Mouse (Mus musculus) intestine, embryonic 16.5 days (tissue): ENCODE data around the gene Chchd1. TPM values are rescaled to one million over a fixed set of nuclear protein-coding genes. Genes with fewer than 3 reads are reported as not detected.

Source experiments
- ATAC-seq: fragments of 200-750 bp; cut with Nextera tagmentation; 2 replicates; pipeline ENCODE4 v1.8.0; 2017; ENCODE audit warnings: moderate TSS enrichment, moderate library complexity
- H3K27ac ChIP-seq: fragments of 300-500 bp; sonication (generic); 2 replicates; pipeline ENCODE4 v1.5.1; 2014; ENCODE audit warnings: mild to moderate bottlenecking, low read length
- H3K27me3 ChIP-seq: fragments of 300-500 bp; sonication (generic); replicated peaks from 2 replicates; pipeline ENCODE4 v1.6.1; 2014; ENCODE audit warnings: low read length, control low read depth, mixed read lengths; ENCODE audit not compliant: control insufficient read depth, insufficient read depth
- H3K36me3 ChIP-seq: fragments of 300-500 bp; sonication (generic); 2 replicates; pipeline ENCODE4 v1.6.1; 2014; ENCODE audit warnings: low read length, control low read depth; ENCODE audit not compliant: control insufficient read depth, insufficient read depth
- H3K4me1 ChIP-seq: fragments of 300-500 bp; sonication (generic); 2 replicates; pipeline ENCODE4 v1.6.1; 2014; ENCODE audit warnings: low read length, control low read depth, mixed read lengths; ENCODE audit not compliant: control insufficient read depth, insufficient read depth
- H3K4me2 ChIP-seq: fragments of 300-500 bp; sonication (generic); 2 replicates; pipeline ENCODE4 v1.6.1; 2014; ENCODE audit warnings: low read depth, low read length, control low read depth
- H3K4me3 ChIP-seq: fragments of 300-500 bp; sonication (generic); 2 replicates; pipeline ENCODE4 v1.5.1; 2014; ENCODE audit warnings: mild to moderate bottlenecking, low read length
- H3K9ac ChIP-seq: fragments of 300-500 bp; sonication (generic); 2 replicates; pipeline ENCODE4 v1.6.1; 2014; ENCODE audit warnings: low read depth, low read length
- H3K9me3 ChIP-seq: fragments of 300-500 bp; sonication (generic); 2 replicates; pipeline ENCODE4 v1.6.1; 2016; ENCODE audit warnings: low read length, control low read depth; ENCODE audit not compliant: control insufficient read depth
- WGBS: fragments of 180-500 bp; shearing (Covaris S2); extraction: QIAGEN DNeasy Blood & Tissue Kit; methylation state at CpG from one replicate; pipeline ENCODE4 v1.1.7; 2014; 5-methylcytosine and 5-hydroxymethylcytosine counted together
- polyA plus RNA-seq: library from polyadenylated mRNA; unstranded; fragments of >200 nt; fragmentation: Nextera tagmentation; extraction: Ambion mirVana; gene quantifications from 2 replicates; pipeline ENCODE4 v1.2.1, GENCODE M21; 2015

Chchd1 gene
- polyA plus RNA-seq, 1 experiment from 2014 or later: 190 TPM

GRCm38 (mm10) chr14:20677906-20678305 is 24.9 kb upstream of the Chchd1 start:
- no peak for ATAC-seq
- no peak overlapping the region for H3K4me2 ChIP-seq
- no peak overlapping the region for H3K27ac ChIP-seq
- no peak overlapping the region for H3K4me3 ChIP-seq
- no peaks in the 10 kb centered on the region for H3K9me3 ChIP-seq
- peaks cover 20% of the 10 kb centered on the region for H3K36me3 ChIP-seq
- H3K27me3 ChIP-seq: no peaks in the 10 kb centered on the region
- 90% methylated on average over 4 of the region's 4 CpGs for WGBS
- no peak overlapping the region for H3K9ac ChIP-seq
- peaks cover 10% of the 10 kb centered on the region; the same call in 1 of the 2 replicates for H3K4me1 ChIP-seq

GRCm38 (mm10) chr14:20681742-20682141 is 21.1 kb upstream of the Chchd1 start:
- no peaks in the 10 kb centered on the region for H3K4me1 ChIP-seq
- no peak overlapping the region for H3K4me2 ChIP-seq
- no peak overlapping the region for H3K4me3 ChIP-seq
- no peak for ATAC-seq
- H3K9me3 ChIP-seq: no peaks in the 10 kb centered on the region
- WGBS: 92% methylated on average over 2 of the region's 2 CpGs
- peaks cover 42% of the 10 kb centered on the region for H3K36me3 ChIP-seq
- H3K27ac ChIP-seq: no peak overlapping the region
- H3K27me3 ChIP-seq: no peaks in the 10 kb centered on the region
- no peak overlapping the region for H3K9ac ChIP-seq

GRCm38 (mm10) chr14:20682498-20682897 is 20.3 kb upstream of the Chchd1 start:
- ATAC-seq: no peak
- Histone ChIP-seq H3K36me3 (peaks cover 45% of the 10 kb centered on the region), H3K27me3 (no peaks in the 10 kb centered on the region), H3K4me1 (no peaks in the 10 kb centered on the region), H3K4me2 (no peak overlapping the region), H3K27ac (no peak overlapping the region), H3K4me3 (no peak overlapping the region), H3K9ac (no peak overlapping the region), H3K9me3 (no peaks in the 10 kb centered on the region)
- 69% methylated on average over 3 of the region's 3 CpGs for WGBS

- Histone ChIP-seq H3K36me3 (peaks cover 59% of the 10 kb centered on the region), H3K4me2 (no peak overlapping the region), H3K9ac (no peak overlapping the region), H3K27ac (no peak overlapping the region), H3K9me3 (no peaks in the 10 kb centered on the region), H3K27me3 (no peaks in the 10 kb centered on the region), H3K4me3 (no peak overlapping the region), H3K4me1 (no peaks in the 10 kb centered on the region)
- whole genome bisulfite sequencing: 96% methylated on average over 3 of the region's 3 CpGs
- ATAC-seq: no peak
Observed at GRCm38 (mm10) chr14:20686576-20686975, 16.2 kb upstream of the Chchd1 start.

- H3K9me3 ChIP-seq: no peaks in the 10 kb centered on the region
- H3K36me3 ChIP-seq: peaks cover 54% of the 10 kb centered on the region
- H3K4me2 ChIP-seq: no peak overlapping the region
- H3K4me1 ChIP-seq: no peaks in the 10 kb centered on the region
- no peak for ATAC-seq
- H3K27me3 ChIP-seq: no peaks in the 10 kb centered on the region
- H3K9ac ChIP-seq: no peak overlapping the region
- 89% methylated on average over 2 of the region's 2 CpGs for WGBS
- H3K27ac ChIP-seq: no peak overlapping the region
- no peak overlapping the region for H3K4me3 ChIP-seq
Observed at GRCm38 (mm10) chr14:20689009-20689408, 13.8 kb upstream of the Chchd1 start.

GRCm38 (mm10) chr14:20691772-20692171 is 11.0 kb upstream of the Chchd1 start:
- peaks cover 36% of the 10 kb centered on the region for H3K36me3 ChIP-seq
- no peaks in the 10 kb centered on the region for H3K27me3 ChIP-seq
- no peak overlapping the region for H3K4me3 ChIP-seq
- WGBS: 89% methylated on average over 6 of the region's 6 CpGs
- ATAC-seq: no peak
- no peak overlapping the region for H3K9ac ChIP-seq
- no peaks in the 10 kb centered on the region for H3K9me3 ChIP-seq
- H3K4me1 ChIP-seq: peaks cover 13% of the 10 kb centered on the region
- no peak overlapping the region for H3K27ac ChIP-seq
- no peak overlapping the region for H3K4me2 ChIP-seq

- H3K9ac ChIP-seq: no peak overlapping the region
- no peaks in the 10 kb centered on the region for H3K9me3 ChIP-seq
- H3K4me1 ChIP-seq: peaks cover 21% of the 10 kb centered on the region
- peaks cover 23% of the 10 kb centered on the region for H3K36me3 ChIP-seq
- no peak overlapping the region for H3K4me2 ChIP-seq
- H3K27me3 ChIP-seq: no peaks in the 10 kb centered on the region
- no peak overlapping the region for H3K27ac ChIP-seq
- 93% methylated on average over 10 of the region's 10 CpGs for WGBS
- no peak overlapping the region for H3K4me3 ChIP-seq
- ATAC-seq: no peak
Observed at GRCm38 (mm10) chr14:20693589-20694101, 9.2 kb upstream of the Chchd1 start.

- 43% methylated on average over 13 of the region's 13 CpGs for WGBS
- Histone ChIP-seq H3K9ac (peak overlapping the region; percentile 95), H3K4me3 (peak overlapping the region; percentile 82), H3K27ac (peak overlapping the region; percentile 99; the same call in 1 of the 2 replicates), H3K27me3 (no peaks in the 10 kb centered on the region), H3K9me3 (no peaks in the 10 kb centered on the region), H3K4me1 (peaks cover 24% of the 10 kb centered on the region), H3K36me3 (peaks cover 16% of the 10 kb centered on the region), H3K4me2 (peak overlapping the region; percentile 84)
- ATAC-seq: peak; percentile 27
Observed at GRCm38 (mm10) chr14:20694185-20694883, 8.5 kb upstream of the Chchd1 start.

GRCm38 (mm10) chr14:20694884-20695760 is 7.7 kb upstream of the Chchd1 start, which contains the start of gene Fut11:
Gene Fut11 (plus strand): TSS chr14:20694968.
- Histone ChIP-seq H3K36me3 (peaks cover 16% of the 10 kb centered on the region), H3K9me3 (no peaks in the 10 kb centered on the region), H3K9ac (peak within 1 kb of the TSS; percentile 95), H3K4me2 (peak within 1 kb of the TSS; percentile 84), H3K27me3 (no peaks in the 10 kb centered on the region), H3K4me3 (peak within 1 kb of the TSS; percentile 82), H3K4me1 (peaks cover 24% of the 10 kb centered on the region), H3K27ac (peak within 1 kb of the TSS; percentile 99)
- under 1% methylated on average over 111 of the region's 111 CpGs for WGBS
- peak; percentile 93 for ATAC-seq
